Comparison of ENCODE assay signal across 7 mouse cellular contexts in genomic region chr9:117250831-117251165, GRCm38 (mm10).
A peak's percentile ranks its signal among the peaks of the same experiment; 100 is the strongest.
DNase-seq lines count a peak whose midpoint lies in the region; ATAC-seq and TF ChIP-seq lines count a peak whose summit lies in the region.

No protein-coding gene starts in this region.

- no peaks in the 10 kb centered on the region for H3K36me3 ChIP-seq in thymus, adult 2 months (ENCODE audit: control insufficient read depth, insufficient read depth, low read length)
- no peaks in the 10 kb centered on the region for H3K36me3 ChIP-seq in heart, postnatal 0 days (replicated peaks; ENCODE audit: control insufficient read depth, insufficient read depth, low read length)
- no peaks in the 10 kb centered on the region for H3K36me3 ChIP-seq in liver, embryonic 16.5 days (ENCODE audit: control insufficient read depth, insufficient read depth)

- no peaks in the 10 kb centered on the region; the same call in 1 of the 2 replicates for H3K27me3 ChIP-seq in thymus, adult 2 months (ENCODE audit: control insufficient read depth, insufficient read depth, low read length)
- no peaks in the 10 kb centered on the region for H3K27me3 ChIP-seq in heart, postnatal 0 days (ENCODE audit: control insufficient read depth, insufficient read depth, low read length)
- H3K27me3 ChIP-seq in liver, embryonic 16.5 days (ENCODE audit: control insufficient read depth, insufficient read depth, low read depth, low read length): no peaks in the 10 kb centered on the region

- H3K4me3 ChIP-seq in thymus, adult 2 months (ENCODE audit: control insufficient read depth, insufficient read depth, low read length): no peak overlapping the region
- H3K4me3 ChIP-seq in heart, postnatal 0 days (ENCODE audit: low read depth, low read length): peak overlapping the region; percentile 72
- H3K4me3 ChIP-seq in liver, embryonic 16.5 days (ENCODE audit: low read depth, low read length): peak overlapping the region; percentile 49; the same call in 1 of the 2 replicates

- no peak for DNase-seq in thymus, adult 2 months
- DNase-seq in thymus, postnatal 4 days: no peak
- no peak for DNase-seq in heart, postnatal 0 days (ENCODE audit: low spot score)
- no peak for DNase-seq in cerebellum, postnatal 4 days (ENCODE audit: low spot score in 2 of 2)
- DNase-seq in cerebellum, adult 11 months: no peak
- DNase-seq in gastrocnemius, adult 18-20 months (ENCODE audit: low spot score): no peak

- TF ChIP-seq EP300 in heart, postnatal 0 days (IDR thresholded peaks at IDR 0.05; ENCODE audit: low read depth): no peak

- H3K9ac ChIP-seq in heart, postnatal 0 days (replicated peaks; ENCODE audit: low read depth, low read length): peak overlapping the region; percentile 73
- H3K9ac ChIP-seq in liver, embryonic 16.5 days (ENCODE audit: low read depth, low read length): no peak overlapping the region

- H3K27ac ChIP-seq in thymus, adult 2 months (ENCODE audit: control insufficient read depth, insufficient read depth, low read length): peak overlapping the region; percentile 43; the same call in 1 of the 2 replicates
- H3K27ac ChIP-seq in heart, postnatal 0 days (ENCODE audit: low read depth): peak overlapping the region; percentile 75
- H3K27ac ChIP-seq in liver, embryonic 16.5 days (ENCODE audit: low read length): no peak overlapping the region

- H3K4me1 ChIP-seq in thymus, adult 2 months (replicated peaks; ENCODE audit: control insufficient read depth, insufficient read depth, low read length): no peaks in the 10 kb centered on the region
- peaks cover 22% of the 10 kb centered on the region; the same call in 1 of the 2 replicates for H3K4me1 ChIP-seq in heart, postnatal 0 days (ENCODE audit: control insufficient read depth, insufficient read depth)
- H3K4me1 ChIP-seq in liver, embryonic 16.5 days (ENCODE audit: control insufficient read depth, low read depth, low read length): no peaks in the 10 kb centered on the region

- H3K9me3 ChIP-seq in heart, postnatal 0 days (replicated peaks; ENCODE audit: control insufficient read depth, low read length): no peaks in the 10 kb centered on the region
- no peaks in the 10 kb centered on the region for H3K9me3 ChIP-seq in liver, embryonic 16.5 days (replicated peaks; ENCODE audit: control insufficient read depth, low read length)

- no peak for ATAC-seq in heart, postnatal 0 days (ENCODE audit: insufficient read depth, low read depth)
- no peak for ATAC-seq in liver, embryonic 16.5 days (ENCODE audit: low read depth)

- peak overlapping the region; percentile 70 for H3K4me2 ChIP-seq in heart, postnatal 0 days (ENCODE audit: low read depth, low read length)
- no peak overlapping the region for H3K4me2 ChIP-seq in liver, embryonic 16.5 days (ENCODE audit: low read depth, low read length)

- 92% methylated on average over 2 of the region's 2 CpGs for WGBS in thymus, adult 2 months
- 13% methylated on average over 2 of the region's 2 CpGs for WGBS in heart, postnatal 0 days
- WGBS in liver, embryonic 16.5 days (ENCODE audit: insufficient replicate concordance): 27% methylated on average over 2 of the region's 2 CpGs

- TF ChIP-seq POLR2A in thymus, adult 2 months (IDR thresholded peaks at IDR 0.05; ENCODE audit: control insufficient read depth, extremely low read depth, insufficient read depth, low read length, poor library complexity): no peak

- no peak for TF ChIP-seq CTCF in thymus, adult 2 months (IDR thresholded peaks at IDR 0.05; ENCODE audit: borderline replicate concordance, control insufficient read depth, extremely low read depth, insufficient read depth, low read length, poor library complexity)
- TF ChIP-seq CTCF in heart, postnatal 0 days (IDR thresholded peaks at IDR 0.05; ENCODE audit: low read depth): no peak
